Mouse (Mus musculus): Measurements from ENCODE around the gene Slc33a1.

Gene Slc33a1

DNA sequence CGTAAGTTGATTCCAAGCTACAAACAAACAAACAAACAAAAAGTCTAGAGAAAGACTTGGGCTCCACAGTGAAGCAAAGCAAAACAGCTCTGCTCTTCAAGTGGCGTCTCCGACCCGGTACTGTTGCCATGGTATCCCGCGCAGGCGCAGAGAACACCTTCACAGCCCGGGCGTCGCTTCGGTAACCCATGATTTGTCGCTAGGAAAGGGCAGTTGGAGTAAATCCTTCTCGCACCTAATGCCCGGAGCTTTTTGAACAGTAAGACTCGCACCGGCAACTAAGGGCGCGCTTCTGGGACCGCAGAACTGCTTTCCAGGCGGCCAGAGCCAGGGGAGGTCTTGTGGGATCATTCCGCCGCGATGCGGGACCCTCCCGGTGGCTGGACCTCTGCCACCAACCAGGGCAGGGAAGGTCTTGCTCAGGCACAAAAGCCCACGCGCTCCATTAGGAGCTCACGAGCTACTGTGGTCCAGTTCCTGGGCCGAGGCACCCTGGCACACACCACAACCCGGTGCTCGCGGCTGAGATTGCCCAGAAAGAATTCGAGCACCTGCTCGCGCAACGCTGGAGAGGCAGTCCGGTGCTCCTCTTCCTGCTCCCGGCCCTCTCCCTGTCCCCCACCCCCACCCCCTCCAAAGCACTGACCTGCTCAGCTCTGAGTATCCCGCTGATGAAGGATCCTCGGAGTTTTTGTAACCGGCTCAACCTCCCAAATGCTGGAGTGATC is 65.8 kb downstream of the Slc33a1 start:
- DNase-seq (ENCODE audit: low spot score in 2 of 2): peak; percentile 87 to 91

DNA sequence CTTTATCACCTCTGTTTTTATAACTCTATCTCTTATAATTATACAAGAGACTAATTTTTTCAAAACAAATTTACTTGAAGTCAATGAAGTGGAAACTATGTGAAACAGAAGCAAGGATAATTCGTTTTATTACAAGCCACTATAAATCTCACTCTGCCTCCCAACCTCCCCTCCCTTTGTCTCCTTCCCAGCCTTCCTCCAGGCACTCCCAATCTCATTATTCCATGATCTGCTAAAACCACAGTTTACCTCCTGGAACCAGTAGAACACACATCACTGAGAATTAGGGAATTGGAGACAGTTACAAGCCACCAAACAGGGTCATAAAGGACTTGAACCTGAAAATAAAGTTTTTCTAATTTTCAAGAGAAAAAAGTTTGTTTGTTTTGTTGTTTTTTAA is 67.4 kb downstream of the Slc33a1 start:
- DNase-seq (ENCODE audit: low spot score in 2 of 2): no peak

DNA sequence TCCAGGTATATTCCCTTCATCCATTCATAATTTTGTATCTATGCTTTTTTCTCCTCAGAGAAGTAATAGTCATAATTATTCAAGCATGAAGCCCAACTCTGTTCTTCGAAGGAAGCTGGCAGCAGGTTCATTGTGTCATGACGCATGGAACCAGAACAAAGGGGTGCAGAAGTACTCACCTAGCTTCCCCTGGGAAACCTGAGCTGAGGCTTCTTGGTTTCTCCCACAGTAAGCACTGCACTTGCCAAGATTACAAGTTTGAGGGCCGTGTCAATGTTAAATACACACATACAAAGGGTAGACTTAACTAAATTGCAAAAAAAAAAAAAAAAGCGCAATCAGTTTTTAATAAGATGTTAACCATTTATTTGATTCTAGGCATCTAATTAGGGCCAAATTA is 68.3 kb downstream of the Slc33a1 start:
- DNase-seq (ENCODE audit: low spot score in 2 of 2): no peak

DNA sequence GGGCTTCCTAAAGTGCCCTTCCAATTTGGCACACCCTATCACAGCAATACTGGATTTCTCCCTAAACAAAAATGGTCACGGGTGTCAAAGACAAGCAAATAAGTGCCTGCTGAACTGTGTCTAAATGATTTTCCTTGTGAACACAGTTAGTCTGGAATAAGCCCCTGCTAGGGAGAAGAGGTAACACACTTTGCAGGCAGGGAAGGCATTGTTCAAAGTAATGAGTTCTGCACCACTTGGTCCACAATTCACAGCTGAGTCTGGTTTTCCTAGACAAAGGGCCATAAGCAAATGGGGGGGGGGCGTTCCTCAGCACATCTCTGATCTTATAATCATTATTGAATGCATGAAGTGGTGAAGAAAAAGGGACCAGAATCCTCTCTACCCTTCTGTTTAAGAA is 68.8 kb downstream of the Slc33a1 start:
- DNase-seq (ENCODE audit: low spot score in 2 of 2): no peak

DNA sequence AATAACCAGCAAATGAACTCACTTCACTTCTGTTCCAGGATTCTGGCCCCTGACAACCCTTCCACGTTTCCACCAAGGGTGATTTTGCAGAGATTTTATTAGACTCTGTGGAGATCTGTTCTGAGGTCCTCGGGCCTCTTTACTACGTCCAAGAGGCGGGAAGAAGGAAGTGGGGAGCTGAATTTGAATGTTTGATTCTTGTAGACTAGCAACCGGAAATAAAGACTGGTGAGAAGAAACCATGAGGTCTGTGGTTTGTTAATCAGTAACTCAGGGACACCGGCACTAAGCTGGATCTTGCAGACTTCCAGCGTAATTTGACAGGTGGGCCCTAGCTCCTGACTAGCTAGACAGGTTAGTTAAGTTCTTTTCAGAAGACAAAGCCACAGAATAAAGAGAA is 70.9 kb downstream of the Slc33a1 start:
- no peak for DNase-seq (ENCODE audit: low spot score in 2 of 2)

DNA sequence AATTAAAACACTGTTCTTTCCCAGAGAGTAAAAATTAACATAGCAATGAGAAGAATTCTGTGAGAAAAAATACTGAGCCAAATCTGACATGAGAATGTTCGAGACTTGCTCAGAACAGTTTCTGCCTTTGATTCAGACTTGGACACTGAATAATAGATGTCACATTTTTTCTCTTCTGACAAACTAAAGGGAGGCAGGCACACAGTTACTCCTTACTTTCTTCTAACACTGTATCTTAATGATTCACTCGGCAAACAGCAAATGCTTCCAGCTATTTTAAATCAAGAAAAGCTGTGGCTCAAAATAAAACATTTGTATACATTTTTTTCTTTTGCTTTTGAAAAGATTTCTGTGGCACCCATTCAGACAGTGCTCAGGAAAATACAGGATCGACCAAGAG is 72.4 kb downstream of the Slc33a1 start:
- DNase-seq (ENCODE audit: low spot score in 2 of 2): no peak
